Mouse (Mus musculus): ENCODE results near the gene Olfr1246. TPM values are rescaled to one million over a fixed set of nuclear protein-coding genes. Genes with fewer than 3 reads are reported as not detected.
"Not testable (repeated sequence)": the region's sequence is repeated elsewhere in the genome, so short reads cannot be mapped to it uniquely, and the experiment has no call there.

Olfr1246 gene
- not detected in 2 replicates for polyA plus RNA-seq (2015; fragmentation: Nextera tagmentation; extraction: Ambion mirVana)

- no peak for DNase-seq (ENCODE audit: low spot score)
Observed at GRCm38 (mm10) chr2:89593057-89593456, at the start of gene Olfr1246. Olfr1246 (minus strand) TSS chr2:89593157.

GRCm38 (mm10) chr2:89634883-89635282 is 41.9 kb upstream of the Olfr1246 start, which contains the start of gene Olfr1249:
Olfr1249 (minus strand) TSS chr2:89634983.
- DNase-seq (ENCODE audit: low spot score): no peak

- not testable (repeated sequence) for DNase-seq (ENCODE audit: low spot score)
Observed at GRCm38 (mm10) chr2:89618145-89618544, 25.2 kb upstream of the Olfr1246 start, which contains the start of gene Olfr1248. Olfr1248 (minus strand) TSS chr2:89618245.

GRCm38 (mm10) chr2:89614030-89614429 is 21.1 kb upstream of the Olfr1246 start, which contains the start of gene Olfr1247:
Olfr1247 (minus strand) TSS chr2:89614130.
- DNase-seq (ENCODE audit: low spot score): no peak

- no peak for DNase-seq (ENCODE audit: low spot score)
Observed at GRCm38 (mm10) chr2:89578347-89578746, 14.6 kb downstream of the Olfr1246 start, which contains the start of gene Olfr1245. Olfr1245 (minus strand) TSS chr2:89578447.

GRCm38 (mm10) chr2:89562706-89563105 is 30.3 kb downstream of the Olfr1246 start:
- not testable (repeated sequence) for DNase-seq (ENCODE audit: low spot score)

GRCm38 (mm10) chr2:89544516-89544915 is 48.4 kb downstream of the Olfr1246 start:
- no peak for DNase-seq (ENCODE audit: low spot score)

- no peak for DNase-seq (ENCODE audit: low spot score)
Observed at GRCm38 (mm10) chr2:89539923-89540322, 53.0 kb downstream of the Olfr1246 start.

Other genes with a start within 250 kb of the Olfr1246 start
- gene Olfr1234, start 228.3 kb downstream of the Olfr1246 start, polyA plus RNA-seq (2015; fragmentation: Nextera tagmentation; extraction: Ambion mirVana): not detected in 2 replicates
- not detected in 2 replicates for gene Olfr1238, start 183.5 kb downstream of the Olfr1246 start, polyA plus RNA-seq (2015; fragmentation: Nextera tagmentation; extraction: Ambion mirVana)
- gene Olfr1239, start 172.8 kb downstream of the Olfr1246 start, polyA plus RNA-seq (2015; fragmentation: Nextera tagmentation; extraction: Ambion mirVana): not detected in 2 replicates
- gene Olfr1240, start 150.2 kb downstream of the Olfr1246 start, polyA plus RNA-seq (2015; fragmentation: Nextera tagmentation; extraction: Ambion mirVana): not detected in 2 replicates
- not detected in 2 replicates for gene Olfr1241, start 106.0 kb downstream of the Olfr1246 start, polyA plus RNA-seq (2015; fragmentation: Nextera tagmentation; extraction: Ambion mirVana)
- not detected in 2 replicates for gene Olfr1242, start 94.8 kb downstream of the Olfr1246 start, polyA plus RNA-seq (2015; fragmentation: Nextera tagmentation; extraction: Ambion mirVana)
- gene Olfr1243, start 61.7 kb downstream of the Olfr1246 start, polyA plus RNA-seq (2015; fragmentation: Nextera tagmentation; extraction: Ambion mirVana): not detected in 2 replicates
- not detected in 2 replicates for gene Olfr1245, start 14.7 kb downstream of the Olfr1246 start, polyA plus RNA-seq (2015; fragmentation: Nextera tagmentation; extraction: Ambion mirVana)
- not detected in 2 replicates for gene Olfr1247, start 21.0 kb upstream of the Olfr1246 start, polyA plus RNA-seq (2015; fragmentation: Nextera tagmentation; extraction: Ambion mirVana)
- not detected in 2 replicates for gene Olfr1248, start 25.1 kb upstream of the Olfr1246 start, polyA plus RNA-seq (2015; fragmentation: Nextera tagmentation; extraction: Ambion mirVana)
- not detected in 2 replicates for gene Olfr1249, start 41.8 kb upstream of the Olfr1246 start, polyA plus RNA-seq (2015; fragmentation: Nextera tagmentation; extraction: Ambion mirVana)
- gene Olfr1250, start 68.3 kb upstream of the Olfr1246 start, polyA plus RNA-seq (2015; fragmentation: Nextera tagmentation; extraction: Ambion mirVana): not detected in 2 replicates
- gene Olfr1251, start 78.8 kb upstream of the Olfr1246 start, polyA plus RNA-seq (2015; fragmentation: Nextera tagmentation; extraction: Ambion mirVana): not detected in 2 replicates
- gene Olfr1252, start 131.9 kb upstream of the Olfr1246 start, polyA plus RNA-seq (2015; fragmentation: Nextera tagmentation; extraction: Ambion mirVana): not detected in 2 replicates
- gene Olfr1253, start 163.9 kb upstream of the Olfr1246 start, polyA plus RNA-seq (2015; fragmentation: Nextera tagmentation; extraction: Ambion mirVana): not detected in 2 replicates
- gene Olfr1254, start 200.5 kb upstream of the Olfr1246 start, polyA plus RNA-seq (2015; fragmentation: Nextera tagmentation; extraction: Ambion mirVana): not detected in 2 replicates
- gene Olfr1255, start 218.9 kb upstream of the Olfr1246 start, polyA plus RNA-seq (2015; fragmentation: Nextera tagmentation; extraction: Ambion mirVana): not detected in 2 replicates
- not detected in 2 replicates for gene Olfr1256, start 248.4 kb upstream of the Olfr1246 start, polyA plus RNA-seq (2015; fragmentation: Nextera tagmentation; extraction: Ambion mirVana)

Data from thymus, postnatal 0 days (tissue).